8 mouse cellular contexts compared by ENCODE assay signal in the genomic region with DNA sequence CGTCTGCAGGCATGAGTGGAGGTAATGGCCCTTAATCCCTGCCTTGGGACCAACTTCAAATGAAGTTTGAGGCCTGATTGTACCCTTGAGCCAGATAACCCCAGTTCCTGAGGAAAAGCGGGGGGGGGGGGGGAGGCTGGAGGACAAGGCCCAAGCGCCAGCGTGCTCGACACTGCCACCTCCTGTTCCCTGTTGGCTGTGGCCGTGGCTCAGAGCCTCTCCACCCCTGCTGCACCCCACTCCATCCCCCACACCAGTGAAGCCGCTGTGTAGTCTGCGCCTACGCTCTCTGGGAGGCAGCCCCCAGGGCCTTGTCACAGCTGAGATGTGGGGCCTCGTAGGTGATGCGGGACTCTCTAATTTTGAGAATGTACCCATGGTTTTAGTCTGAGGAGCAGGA. TPM values are rescaled to one million over a fixed set of nuclear protein-coding genes. Genes with fewer than 3 reads are reported as not detected.
A peak's percentile ranks its signal among the peaks of the same experiment; 100 is the strongest.
DNase-seq lines count a peak whose midpoint lies in the region; ATAC-seq lines count a peak whose summit lies in the region.

No protein-coding gene starts in this region.

- H3K9me3 ChIP-seq in forebrain, embryonic 14.5 days (replicated peaks; ENCODE audit: control insufficient read depth, low read length) = no peaks in the 10 kb centered on the region
- no peaks in the 10 kb centered on the region for H3K9me3 ChIP-seq in lung, embryonic 15.5 days

- H3K4me3 ChIP-seq in forebrain, embryonic 14.5 days (ENCODE audit: low read depth, low read length) = no peak overlapping the region
- no peak overlapping the region for H3K4me3 ChIP-seq in lung, embryonic 15.5 days

- H3K36me3 ChIP-seq in forebrain, embryonic 14.5 days (ENCODE audit: control insufficient read depth, insufficient read depth, low read length) = peaks cover 26% of the 10 kb centered on the region
- peaks cover 30% of the 10 kb centered on the region for H3K36me3 ChIP-seq in lung, embryonic 15.5 days

- H3K4me1 ChIP-seq in forebrain, embryonic 14.5 days (ENCODE audit: control insufficient read depth, insufficient read depth, low read length) = peaks cover 5% of the 10 kb centered on the region; the same call in 1 of the 2 replicates
- H3K4me1 ChIP-seq in lung, embryonic 15.5 days = 0 out of 2 replicates have a peak, but pooled peaks cover 2% of the 10 kb centered on the region

- H3K4me2 ChIP-seq in forebrain, embryonic 14.5 days (ENCODE audit: low read length) = no peak overlapping the region
- H3K4me2 ChIP-seq in lung, embryonic 15.5 days = no peak overlapping the region

- H3K9ac ChIP-seq in forebrain, embryonic 14.5 days (ENCODE audit: low read length) = no peak overlapping the region
- no peak overlapping the region for H3K9ac ChIP-seq in lung, embryonic 15.5 days

- ATAC-seq in forebrain, embryonic 14.5 days = peak; percentile 68
- ATAC-seq in lung, embryonic 15.5 days (ENCODE audit: borderline replicate concordance, extremely low read depth, low FRiP score, low TSS enrichment) = 0 out of 2 replicates have a peak, but pooled peaks have one; percentile 38
- peak; percentile 24; the same call in 1 of the 2 replicates for ATAC-seq in neutrophil, adult 5-6 weeks (ENCODE audit: extremely low read depth, insufficient number of reproducible peaks, low FRiP score, poor library complexity, severe bottlenecking)

- peak; percentile 40 for DNase-seq in CD4-positive helper T cell, adult 2 months (ENCODE audit: low read depth, low spot score)
- DNase-seq in adrenal gland, postnatal 4 days (ENCODE audit: low spot score in 2 of 2) = peak; percentile 45 to 65
- DNase-seq in forebrain, embryonic 14.5 days (ENCODE audit: low spot score) = peak; percentile 67
- DNase-seq in heart, postnatal 14 days = peak; percentile 80 to 87
- peak; percentile 71 to 89 for DNase-seq in kidney, postnatal 36 days
- peak; percentile 77 for DNase-seq in thymus, postnatal 14 days

- intact Hi-C loops in heart, postnatal 14 days (cut with DNase I) = loop anchor here (5.0 kb wide), 2 partner anchors 76 to 306 kb away; no protein-coding TSS in a partner anchor

- 8% methylated on average over 10 of the region's 11 CpGs for WGBS in forebrain, embryonic 14.5 days
- 7% methylated on average over 10 of the region's 11 CpGs for WGBS in lung, embryonic 15.5 days

- no peak overlapping the region for H3K27ac ChIP-seq in forebrain, embryonic 14.5 days (ENCODE audit: low read depth, low read length)
- H3K27ac ChIP-seq in lung, embryonic 15.5 days = no peak overlapping the region

- H3K27me3 ChIP-seq in forebrain, embryonic 14.5 days (replicated peaks; ENCODE audit: control insufficient read depth, insufficient read depth, low read length) = no peaks in the 10 kb centered on the region
- no peaks in the 10 kb centered on the region for H3K27me3 ChIP-seq in lung, embryonic 15.5 days

RNA-seq across cellular contexts. Expression of gene Rrp7a, which starts 9.7 kb away (rescaled TPM):
- total RNA-seq in adrenal gland, postnatal 4 days (2021) = 100 to 1,000 TPM; 105 to 108 TPM
- 64.2 and 67.3 TPM in 2 replicates for polyA plus RNA-seq in forebrain, embryonic 14.5 days (2014; fragmentation: Nextera tagmentation; extraction: Ambion mirVana)
- total RNA-seq in heart, postnatal 14 days (2021) = 10 to 100 TPM; 38.6 to 44.8 TPM
- 56.1 and 64.7 TPM in 2 replicates for polyA plus RNA-seq in lung, embryonic 15.5 days (2015; fragmentation: Nextera tagmentation; extraction: Ambion mirVana)
- 41.4 and 43.3 TPM in 2 replicates for total RNA-seq in neutrophil, adult 5-6 weeks (2017)

RNA-seq across cellular contexts. Expression of gene Serhl, which starts 23.6 kb away (rescaled TPM):
- total RNA-seq in adrenal gland, postnatal 4 days (2021) = 10 to 100 TPM; 71.4 to 76.7 TPM
- polyA plus RNA-seq in forebrain, embryonic 14.5 days (2014; fragmentation: Nextera tagmentation; extraction: Ambion mirVana) = 32.7 and 37.6 TPM in 2 replicates
- 10 to 100 TPM; 48.1 to 49.4 TPM for total RNA-seq in heart, postnatal 14 days (2021)
- 61.9 TPM in 2 replicates for polyA plus RNA-seq in lung, embryonic 15.5 days (2015; fragmentation: Nextera tagmentation; extraction: Ambion mirVana)
- total RNA-seq in neutrophil, adult 5-6 weeks (2017) = 16.6 and 20.3 TPM in 2 replicates

RNA-seq across cellular contexts. Expression of gene Poldip3, which starts 36.3 kb away (rescaled TPM):
- total RNA-seq in adrenal gland, postnatal 4 days (2021) = 100 to 1,000 TPM; 148 to 152 TPM
- 158 and 167 TPM in 2 replicates for polyA plus RNA-seq in forebrain, embryonic 14.5 days (2014; fragmentation: Nextera tagmentation; extraction: Ambion mirVana)
- 10 to 100 TPM; 34.4 to 41.1 TPM for total RNA-seq in heart, postnatal 14 days (2021)
- polyA plus RNA-seq in lung, embryonic 15.5 days (2015; fragmentation: Nextera tagmentation; extraction: Ambion mirVana) = 139 and 140 TPM in 2 replicates
- total RNA-seq in neutrophil, adult 5-6 weeks (2017) = 115 and 129 TPM in 2 replicates

RNA-seq across cellular contexts. Expression of gene Cyb5r3, which starts 59.5 kb away (rescaled TPM):
- total RNA-seq in adrenal gland, postnatal 4 days (2021) = 100 to 1,000 TPM; 201 to 210 TPM
- 63.3 and 75.1 TPM in 2 replicates for polyA plus RNA-seq in forebrain, embryonic 14.5 days (2014; fragmentation: Nextera tagmentation; extraction: Ambion mirVana)
- total RNA-seq in heart, postnatal 14 days (2021) = 100 to 1,000 TPM in 1 of 2 experiments, 10 to 100 TPM in 1; 97.2 to 109 TPM
- polyA plus RNA-seq in lung, embryonic 15.5 days (2015; fragmentation: Nextera tagmentation; extraction: Ambion mirVana) = 139 and 155 TPM in 2 replicates
- total RNA-seq in neutrophil, adult 5-6 weeks (2017) = 22.5 and 30.8 TPM in 2 replicates
